Mouse (Mus musculus): ENCODE measurements at regions not wholly inside any gene's neighbourhood (a gene's known extent, or its start where the extent isn't known, plus 50 kb on each side); places are given as distances from the start of the nearest gene placed in this dataset.

DNA sequence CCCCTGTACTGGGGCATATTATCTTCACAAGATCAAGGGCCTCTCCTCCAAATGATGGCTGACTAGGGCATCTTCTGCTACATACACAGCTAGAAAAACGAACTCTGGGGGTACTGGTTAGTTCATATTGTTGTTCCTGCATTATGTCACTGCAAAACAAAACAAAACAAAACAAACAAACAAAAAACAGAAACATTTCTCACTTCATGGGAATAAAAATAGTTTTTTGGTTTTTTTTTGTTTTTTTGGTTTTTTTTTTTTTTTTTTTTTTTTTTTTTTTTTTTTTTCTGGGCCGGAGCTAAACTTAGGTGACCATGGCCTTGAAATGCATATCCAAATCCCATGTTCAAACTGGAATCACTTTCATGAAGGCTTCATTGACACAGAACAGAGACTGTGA, 1184.4 kb downstream of the Efna5 start:
- DNase-seq (ENCODE audit: low spot score in 2 of 2) = no peak

DNA sequence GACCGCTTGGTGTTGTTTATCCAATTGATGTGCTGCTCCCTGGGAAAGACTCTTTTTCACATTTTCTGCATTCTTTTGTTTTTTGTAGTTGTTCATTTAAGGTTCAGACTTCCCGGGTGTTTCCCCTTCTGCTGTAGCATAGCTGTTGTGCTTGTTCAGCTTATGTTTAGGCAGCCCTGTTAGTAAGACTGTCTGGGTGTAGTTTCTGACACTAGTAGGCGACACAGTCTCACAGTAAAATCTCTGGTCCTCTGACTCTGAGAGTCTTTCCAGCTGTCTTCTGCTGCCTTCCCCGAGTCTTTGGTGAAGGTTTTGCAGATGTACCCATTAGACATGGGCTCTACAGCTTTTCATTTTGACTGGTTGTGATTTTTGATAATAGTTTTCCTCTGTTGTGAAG, 1194.8 kb downstream of the Efna5 start:
- no peak for DNase-seq (ENCODE audit: low spot score in 2 of 2)

DNA sequence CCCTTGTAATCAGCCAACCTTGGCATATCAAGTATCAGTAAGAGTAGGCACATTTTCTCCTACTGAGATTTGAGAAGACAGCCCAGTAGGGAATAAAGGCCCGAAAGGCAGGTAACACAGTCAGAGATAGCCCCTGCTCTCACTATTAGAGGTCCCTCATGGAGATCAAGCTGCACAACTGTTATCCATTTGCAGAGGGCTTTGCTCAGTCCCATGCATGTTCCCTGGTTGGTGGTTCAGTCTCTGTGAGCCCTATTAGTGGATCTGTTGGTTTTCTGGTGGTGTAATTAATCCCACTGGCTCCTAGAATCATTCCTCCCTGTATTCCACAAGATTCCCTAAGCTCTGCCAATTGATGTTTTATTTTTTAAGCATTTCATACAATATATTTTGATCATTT, 1196.6 kb downstream of the Efna5 start:
- no peak for DNase-seq (ENCODE audit: low spot score in 2 of 2)

DNA sequence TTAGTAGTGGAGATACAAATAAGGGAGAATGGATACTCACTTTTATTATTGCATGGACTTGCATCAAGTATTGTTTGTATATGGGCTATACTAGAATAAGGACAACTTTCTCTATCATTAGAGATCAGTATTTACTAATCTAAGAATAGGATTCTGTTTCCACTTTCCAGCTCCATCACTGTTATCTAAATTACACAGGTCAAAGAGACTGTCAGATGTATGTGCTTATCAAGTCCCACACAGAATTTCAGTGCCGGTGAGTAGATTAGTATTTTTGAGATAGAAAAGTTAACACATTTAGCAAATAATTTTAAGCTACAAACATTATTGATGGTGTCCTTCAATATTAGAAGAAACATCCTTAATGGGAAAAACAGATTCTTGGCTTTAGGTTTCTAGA, 1210.5 kb downstream of the Efna5 start:
- no peak for DNase-seq (ENCODE audit: low spot score in 2 of 2)

DNA sequence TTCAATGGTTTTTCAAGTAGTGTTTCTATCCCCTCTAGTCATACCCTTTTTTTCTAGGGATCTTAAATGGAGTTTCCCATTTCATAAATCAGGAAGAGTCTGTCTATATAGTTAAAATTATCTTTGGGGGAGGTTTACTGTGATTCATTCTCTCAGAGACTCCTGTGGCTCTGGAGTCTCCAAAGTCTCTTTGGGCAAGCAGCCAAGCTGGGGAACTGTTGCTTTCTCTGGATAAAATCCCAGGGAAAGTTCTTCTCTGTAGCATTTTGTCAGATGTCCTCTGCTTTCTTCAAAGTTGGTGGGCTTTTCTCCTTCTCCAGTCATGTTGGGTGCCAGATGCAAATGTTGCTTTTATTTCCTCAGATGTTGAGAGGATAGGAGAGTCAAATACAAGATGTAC, 1213.7 kb downstream of the Efna5 start:
- peak; percentile 53 to 65 for DNase-seq (ENCODE audit: low spot score in 2 of 2)

DNA sequence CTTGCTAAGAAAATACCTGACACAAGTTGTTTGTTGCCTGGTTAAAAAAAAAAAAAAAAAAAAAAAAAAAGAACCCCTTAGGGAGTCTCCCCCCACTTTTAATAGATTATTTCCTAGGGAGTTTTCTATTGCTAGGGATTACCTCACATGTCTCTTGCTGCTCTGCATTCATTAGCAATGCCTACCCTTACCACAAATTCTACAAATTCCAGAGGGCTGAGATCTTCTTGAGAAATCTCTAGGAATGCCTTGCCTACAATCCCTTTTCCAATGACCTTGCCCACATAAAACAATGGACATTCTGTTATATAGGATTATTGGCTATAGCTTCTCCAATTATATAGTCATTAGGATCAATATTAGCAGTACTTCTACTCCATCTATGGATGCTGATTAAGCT, 1216.2 kb downstream of the Efna5 start:
- DNase-seq (ENCODE audit: low spot score in 2 of 2) = no peak

DNA sequence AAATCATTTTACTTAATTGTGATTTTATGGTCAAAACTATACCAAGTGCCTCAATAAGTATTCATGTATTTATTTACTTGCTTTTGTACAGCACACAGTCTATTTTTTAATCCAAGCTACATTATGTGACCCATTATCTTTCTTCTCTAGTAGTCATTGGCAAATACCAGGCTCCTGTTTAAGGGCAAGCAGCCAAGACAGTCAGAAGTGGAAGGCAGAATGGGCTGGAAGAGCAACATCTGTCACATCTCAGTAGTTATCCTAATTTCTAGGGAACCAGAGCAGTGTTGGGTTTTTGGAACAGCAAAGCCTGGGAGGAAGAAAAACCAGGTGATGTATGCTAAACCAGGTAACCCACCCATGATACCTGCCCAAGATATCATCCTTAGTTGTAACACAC, 1233.5 kb downstream of the Efna5 start:
- DNase-seq (ENCODE audit: low spot score in 2 of 2) = no peak

DNA sequence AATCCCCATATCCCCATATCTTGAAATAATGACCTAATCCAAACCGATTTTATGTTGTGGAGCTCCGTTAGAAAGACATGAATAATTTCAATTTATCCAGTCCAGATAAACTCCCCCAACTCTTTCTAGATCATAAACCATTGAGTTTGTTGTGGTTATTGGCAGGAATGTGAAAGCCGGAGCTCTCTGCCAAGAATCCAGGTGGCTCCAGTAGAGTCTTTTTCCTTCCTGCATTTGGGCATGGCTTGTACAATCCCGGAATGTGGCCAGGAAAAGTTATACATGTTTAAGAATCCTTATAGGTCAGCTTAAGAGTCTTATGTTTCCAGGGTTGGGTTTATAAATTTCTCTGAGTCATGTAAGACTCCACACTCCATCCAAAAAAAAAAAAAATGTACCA, 1272.8 kb downstream of the Efna5 start:
- no peak for DNase-seq (ENCODE audit: low spot score in 2 of 2)

DNA sequence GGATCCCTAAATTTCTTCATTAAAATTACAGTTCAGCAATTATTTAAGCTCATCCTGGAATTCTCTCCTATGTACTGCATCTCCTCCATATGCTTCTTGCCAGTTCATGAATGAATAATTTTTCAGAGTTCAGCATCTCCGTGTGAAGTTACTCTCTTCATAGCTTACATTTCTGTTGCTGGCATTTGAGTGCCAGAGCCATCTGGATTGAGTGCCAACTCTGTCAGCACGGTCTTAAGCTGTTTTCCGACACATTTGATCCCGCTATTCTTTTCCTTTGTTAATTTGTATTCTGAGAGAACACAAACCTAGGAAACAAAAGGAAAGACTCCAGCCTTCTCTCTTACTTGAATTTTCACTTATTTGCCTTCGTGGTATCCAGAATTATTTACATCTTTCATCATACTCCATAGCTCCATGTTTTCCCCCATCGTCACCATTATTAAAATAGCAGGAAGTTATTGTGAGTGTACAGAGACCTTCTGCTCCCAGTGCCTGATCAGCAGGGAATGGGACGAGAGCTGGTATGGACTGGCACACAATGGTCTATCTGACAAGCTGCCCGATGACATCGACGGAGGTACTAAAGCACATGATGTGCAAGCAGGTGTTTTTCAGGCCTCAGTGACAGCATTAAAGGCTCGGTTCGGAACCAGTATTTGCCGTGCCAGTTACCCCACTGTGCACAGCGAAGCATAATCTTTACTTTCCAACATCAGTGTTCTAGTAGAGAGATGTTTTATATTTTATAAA, 1274.2 kb downstream of the Efna5 start:
- no peak for DNase-seq (ENCODE audit: low spot score in 2 of 2)

DNA sequence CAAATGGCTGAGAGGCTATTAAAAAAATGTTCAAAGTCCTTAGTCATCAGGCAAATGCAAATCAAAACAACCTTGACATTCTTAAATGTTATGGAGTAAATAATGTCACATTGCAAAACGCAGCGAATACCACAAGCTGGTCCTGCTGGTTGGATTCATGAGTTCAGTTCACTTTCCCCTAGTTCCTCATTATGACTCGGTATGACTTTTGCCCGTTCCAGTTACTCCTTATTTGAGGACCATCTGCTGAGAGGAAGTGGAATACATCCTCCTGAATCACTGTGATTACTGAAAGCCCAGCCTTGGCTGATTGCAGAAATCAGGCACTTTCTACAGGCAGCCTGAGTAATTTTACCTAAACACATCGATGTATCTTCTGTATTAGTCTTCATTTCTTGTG, 1276.9 kb downstream of the Efna5 start:
- DNase-seq (ENCODE audit: low spot score in 2 of 2) = no peak

DNA sequence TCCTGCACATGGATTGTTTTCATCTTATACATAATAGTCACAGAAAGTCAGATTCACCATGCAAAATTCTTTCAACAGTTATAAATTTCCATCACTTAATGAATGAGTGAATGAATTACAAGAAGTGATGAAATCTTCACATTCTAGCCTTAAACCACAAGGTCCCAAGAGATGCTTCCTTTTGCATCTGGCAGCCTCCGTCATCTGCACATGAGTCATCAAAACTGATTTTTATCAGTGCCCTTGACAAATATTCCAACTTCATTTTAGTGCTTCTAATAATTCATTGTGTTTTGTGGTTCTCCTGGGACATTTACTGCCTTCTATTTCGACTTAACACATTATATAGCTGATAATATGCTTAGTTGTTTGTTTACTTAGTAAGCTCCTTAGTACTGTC, 1291.9 kb downstream of the Efna5 start:
- DNase-seq (ENCODE audit: low spot score in 2 of 2) = no peak

DNA sequence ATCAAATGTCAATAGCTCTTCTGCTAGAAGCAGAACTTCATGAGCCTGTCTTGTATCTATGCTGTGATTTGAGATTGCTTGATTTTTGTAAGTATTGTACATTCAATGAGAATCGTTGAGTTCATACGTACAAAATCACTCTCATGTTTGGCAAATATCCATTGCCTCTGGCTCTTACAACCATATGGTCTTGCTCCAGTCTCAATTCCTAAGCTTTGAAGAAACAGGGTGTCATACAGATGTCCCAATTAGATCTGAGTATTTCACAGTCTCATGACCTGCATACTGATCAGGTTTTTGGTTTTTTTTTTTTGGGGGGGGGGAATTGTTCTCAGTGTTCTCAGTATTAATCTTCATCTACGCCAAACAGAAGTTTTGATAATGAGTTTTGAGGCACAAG, 1302.2 kb downstream of the Efna5 start:
- DNase-seq (ENCODE audit: low spot score in 2 of 2) = no peak

DNA sequence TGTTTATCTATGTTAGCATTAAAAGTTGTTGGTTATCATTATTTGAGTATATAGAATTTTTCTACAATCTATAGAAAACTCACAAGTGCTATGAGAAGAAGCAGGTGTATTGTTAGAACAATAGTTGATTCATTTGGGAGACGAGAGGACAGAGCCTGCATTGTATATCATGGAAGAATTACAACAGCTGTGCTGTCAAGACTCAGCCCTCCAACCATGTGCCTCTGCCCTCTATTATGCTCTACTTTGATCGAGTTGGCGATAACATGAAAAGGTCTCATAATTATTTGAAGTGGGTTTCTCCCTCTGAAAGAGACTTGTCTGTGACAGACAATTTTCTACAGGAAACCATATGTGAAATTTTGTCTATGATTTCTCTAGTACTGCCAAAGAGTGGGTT, 1310.2 kb downstream of the Efna5 start:
- no peak for DNase-seq (ENCODE audit: low spot score in 2 of 2)

All from right cerebral cortex, postnatal 10 days (tissue).